Mouse (Mus musculus) left cerebral cortex, adult 2 months (tissue): ENCODE data around the gene Rai14. TPM values are rescaled to one million over a fixed set of nuclear protein-coding genes. Genes with fewer than 3 reads are reported as not detected.
"Not testable (repeated sequence)": the region's sequence is repeated elsewhere in the genome, so short reads cannot be mapped to it uniquely, and the experiment has no call there.

Source experiments
- DNase-seq, 2 experiments: peaks; one replicate each; pipeline ENCODE4 v3.0.0; 2021 to 2022; ENCODE audit warnings: low spot score in 2 of 2, mixed read lengths in 1 of 2; ENCODE audit errors: extremely low spot score in 1 of 2
- H3K27ac ChIP-seq: fragments of 200-600 bp; 2 replicates; pipeline ENCODE4 v1.8.1; 2022
- H3K4me3 ChIP-seq: fragments of 200-600 bp; 2 replicates; pipeline ENCODE4 v1.8.1; 2022
- CTCF ChIP-seq: fragments of 200-600 bp; IDR thresholded peaks from 2 replicates; pipeline ENCODE4 v1.8.1; 2022; ENCODE audit warnings: antibody characterized with exemption, mild to moderate bottlenecking, moderate library complexity
- intact Hi-C: fragments of 180-260 bp; cut with DNase I; formaldehyde crosslinking; loops from one replicate; pipeline ENCODE4 v1.15.1; 2025
- total RNA-seq, 2 experiments: library from RNA; stranded (reverse); gene quantifications; 2 replicates each; pipeline ENCODE4 v1.2.3; 2021

The Rai14 gene
- total RNA-seq, 2 experiments from 2014 or later, result 8.9 to 12.5 TPM

DNA sequence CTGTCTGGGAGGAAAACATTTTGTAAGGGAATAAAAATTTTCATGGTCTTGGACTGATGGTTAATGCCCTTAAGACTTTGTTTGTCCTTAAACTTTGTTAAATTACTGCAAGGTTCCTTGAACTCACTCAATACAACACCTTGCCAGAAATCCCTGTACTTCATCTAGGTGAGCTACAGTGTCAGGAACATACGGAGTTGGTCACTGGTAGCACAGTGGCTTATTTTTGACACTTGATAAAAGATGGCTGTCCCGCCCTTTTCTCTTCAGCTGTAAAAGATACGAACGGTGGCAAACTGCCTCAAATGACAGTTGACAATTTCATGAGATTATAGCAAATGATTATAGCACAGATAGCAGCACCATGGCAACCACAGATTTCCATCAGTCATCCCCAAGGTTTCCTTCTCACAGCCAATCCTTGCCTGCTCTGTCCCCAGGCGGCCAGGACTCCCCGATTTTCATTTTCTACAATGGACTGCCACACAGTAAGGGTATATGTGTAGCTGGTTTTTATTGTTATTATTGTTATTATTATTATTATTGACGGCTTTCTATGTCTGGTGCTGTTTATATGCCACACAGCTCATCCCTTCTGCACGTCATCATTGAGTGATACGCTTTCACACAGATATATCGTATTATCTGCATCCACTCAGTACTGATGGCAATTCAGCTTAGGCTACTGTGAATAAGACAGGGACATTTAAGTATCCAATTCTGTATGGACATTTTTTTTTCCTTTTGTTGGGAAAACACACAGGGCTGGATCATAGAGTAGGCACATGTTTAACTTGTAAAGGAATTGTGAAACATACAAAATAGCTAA is 129.9 kb downstream of the Rai14 start:
- no peak overlapping the region for H3K4me3 ChIP-seq
- H3K27ac ChIP-seq, result no peak overlapping the region
- no peak for DNase-seq
- intact Hi-C loops, result no loop called here
- no peak for TF ChIP-seq CTCF

DNA sequence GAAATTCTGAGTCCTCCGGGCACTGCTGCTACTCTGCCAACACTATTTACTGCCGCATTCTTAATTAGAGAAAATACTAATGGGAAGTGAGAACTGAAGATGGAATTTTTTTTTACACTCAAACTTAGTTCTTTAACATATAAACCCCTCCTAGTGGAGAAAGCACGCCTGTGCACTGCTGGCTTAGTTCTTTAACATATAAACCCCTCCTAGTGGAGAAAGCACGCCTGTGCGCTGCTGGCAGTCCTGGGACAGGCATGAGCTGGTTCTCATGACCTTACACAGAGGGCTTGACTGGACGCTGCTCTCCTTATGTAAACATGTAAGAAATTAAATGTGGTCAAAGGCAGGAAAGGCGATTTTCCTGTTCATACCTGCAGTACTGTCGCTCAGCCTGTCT is 131.0 kb downstream of the Rai14 start:
- Histone ChIP-seq H3K4me3 (no peak overlapping the region), H3K27ac (no peak overlapping the region)
- intact Hi-C loops, result no loop called here
- TF ChIP-seq CTCF, result peak; percentile 81
- no peak for DNase-seq

GRCm38 (mm10) chr15:10579159-10579558 is 135.3 kb downstream of the Rai14 start:
- DNase-seq, result no peak
- intact Hi-C loops, result no loop called here
- H3K27ac ChIP-seq, result no peak overlapping the region
- TF ChIP-seq CTCF, result no peak
- no peak overlapping the region for H3K4me3 ChIP-seq

DNA sequence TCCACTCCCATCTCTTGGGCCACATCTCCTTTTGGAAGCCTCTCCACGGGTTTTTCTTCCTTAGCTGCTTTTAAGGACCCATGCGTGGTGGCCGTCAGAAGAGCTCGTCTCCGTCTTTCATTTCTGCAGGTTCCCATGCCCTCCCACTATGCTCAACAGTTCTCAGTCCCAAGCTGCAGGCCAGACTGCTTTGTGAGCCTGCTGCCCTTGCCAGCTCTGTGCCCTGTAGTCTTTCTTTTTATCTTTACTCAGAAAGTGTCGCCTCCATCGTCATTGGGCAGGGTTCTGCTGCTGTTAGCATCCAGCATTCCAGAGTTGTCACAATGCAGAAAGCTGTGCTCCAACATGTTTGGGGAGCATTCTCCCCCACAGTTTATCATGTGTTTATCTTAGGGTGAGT is 147.9 kb downstream of the Rai14 start:
- intact Hi-C loops, result no loop called here
- Histone ChIP-seq H3K27ac (no peak overlapping the region), H3K4me3 (no peak overlapping the region)
- DNase-seq, result no peak
- TF ChIP-seq CTCF, result no peak

DNA sequence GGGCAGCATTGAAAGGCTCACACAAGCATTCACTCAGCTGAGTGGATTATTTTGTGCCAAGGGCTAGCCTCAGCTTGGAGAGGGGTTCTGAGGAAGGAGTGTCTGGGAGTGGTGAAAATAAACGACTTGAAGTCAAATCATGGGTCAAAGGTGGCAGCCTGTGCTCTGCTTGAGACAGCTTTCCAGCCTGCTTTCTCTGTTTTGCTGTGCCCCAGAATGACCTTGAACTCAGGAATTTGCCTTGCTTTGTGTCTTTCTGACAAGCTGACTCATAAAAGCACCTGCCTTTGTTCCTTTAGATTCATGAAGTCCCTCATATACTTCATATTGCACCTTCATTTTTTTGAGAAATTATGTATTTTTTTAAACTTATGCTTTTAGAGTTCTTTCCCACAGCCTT is 150.2 kb downstream of the Rai14 start:
- Histone ChIP-seq H3K4me3 (no peak overlapping the region), H3K27ac (no peak overlapping the region)
- intact Hi-C loops, result no loop called here
- DNase-seq, result no peak
- TF ChIP-seq CTCF, result no peak

GRCm38 (mm10) chr15:10562281-10562680 is 152.1 kb downstream of the Rai14 start:
- H3K27ac ChIP-seq, result no peak overlapping the region
- no peak overlapping the region for H3K4me3 ChIP-seq
- intact Hi-C loops, result no loop called here
- DNase-seq, result no peak
- no peak for TF ChIP-seq CTCF

- no peak for DNase-seq
- intact Hi-C loops, result no loop called here
- no peak for TF ChIP-seq CTCF
- H3K27ac ChIP-seq, result no peak overlapping the region
- H3K4me3 ChIP-seq, result no peak overlapping the region
Observed at GRCm38 (mm10) chr15:10560005-10560404, 154.4 kb downstream of the Rai14 start.

GRCm38 (mm10) chr15:10558465-10558864 is 156.0 kb downstream of the Rai14 start, which contains the start of gene Ttc23l:
TSS of gene Ttc23l (minus strand) at chr15:10558668.
- Histone ChIP-seq H3K4me3 (no peak within 1 kb of the TSS), H3K27ac (no peak within 1 kb of the TSS)
- DNase-seq, result no peak
- intact Hi-C loops, result no loop called here
- no peak for TF ChIP-seq CTCF

GRCm38 (mm10) chr15:10554336-10554735 is 160.1 kb downstream of the Rai14 start:
- TF ChIP-seq CTCF, result no peak
- no peak for DNase-seq
- intact Hi-C loops, result no loop called here

GRCm38 (mm10) chr15:10540271-10541088 is 173.9 kb downstream of the Rai14 start:
- Histone ChIP-seq H3K27ac (no peak overlapping the region), H3K4me3 (no peak overlapping the region)
- no peak for DNase-seq
- TF ChIP-seq CTCF, result no peak
- intact Hi-C loops, result no loop called here

More at GRCm38 (mm10) chr15:10554336-10554735, 160.1 kb downstream of the Rai14 start:
- no peak overlapping the region for H3K27ac ChIP-seq
- H3K4me3 ChIP-seq, result no peak overlapping the region

GRCm38 (mm10) chr15:10535969-10536368 is 178.5 kb downstream of the Rai14 start:
- no peak for DNase-seq

DNA sequence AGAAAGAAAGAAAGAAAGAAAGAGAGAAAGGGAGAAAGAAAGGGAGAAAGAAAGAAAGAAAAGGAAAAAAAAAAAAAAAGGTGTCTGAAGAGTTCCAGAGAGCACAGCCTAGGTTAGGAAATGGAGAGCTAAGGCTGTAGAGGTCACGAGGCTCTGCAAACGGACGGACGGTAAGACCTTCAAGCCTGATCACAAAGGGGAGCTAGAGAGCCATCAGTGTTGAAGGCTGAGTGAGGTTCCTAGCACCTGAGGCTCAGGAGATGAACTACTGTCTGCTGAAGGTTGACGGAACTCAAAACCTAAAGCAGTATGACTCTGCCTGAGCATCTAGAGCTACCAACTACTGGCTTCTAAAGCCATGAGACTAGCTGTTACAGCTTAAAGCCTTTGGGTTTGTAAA is 179.8 kb downstream of the Rai14 start:
- no peak for TF ChIP-seq CTCF
- Histone ChIP-seq H3K27ac (no peak overlapping the region), H3K4me3 (no peak overlapping the region)
- intact Hi-C loops, result no loop called here
- DNase-seq, result no peak

More at GRCm38 (mm10) chr15:10535969-10536368, 178.5 kb downstream of the Rai14 start:
- Histone ChIP-seq H3K27ac (no peak overlapping the region), H3K4me3 (no peak overlapping the region)
- intact Hi-C loops, result no loop called here
- TF ChIP-seq CTCF, result no peak

- DNase-seq, intact Hi-C loops, H3K27ac ChIP-seq, H3K4me3 ChIP-seq: not testable (repeated sequence)
Observed at GRCm38 (mm10) chr15:10533361-10533760, 181.1 kb downstream of the Rai14 start.
